Mouse (Mus musculus): ENCODE measurements around the gene Vwa8.

DNA sequence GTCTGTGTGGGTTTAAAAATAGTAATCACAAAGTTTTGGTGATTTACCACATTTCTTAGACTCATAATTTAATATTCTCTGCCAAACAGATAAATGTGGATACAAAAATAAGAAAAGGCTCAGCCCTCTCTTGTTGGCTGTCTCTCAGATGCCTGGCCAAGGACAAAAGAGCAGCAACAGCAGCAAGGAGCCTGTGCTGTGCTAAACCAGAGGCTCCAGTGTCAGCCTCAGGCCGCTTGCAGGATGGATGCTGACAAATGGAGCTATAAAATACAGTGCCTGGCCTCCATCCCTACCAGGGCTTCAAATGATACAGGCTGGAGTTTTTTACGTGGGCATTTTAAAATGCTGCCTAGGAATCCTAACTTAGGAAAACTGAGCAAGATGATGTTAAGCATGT is 134.3 kb downstream of the Vwa8 start:
- TF ChIP-seq CTCF (conservative IDR thresholded peaks at IDR 0.05 in 1 of 2, IDR thresholded peaks at IDR 0.05 in 1 of 2; ENCODE audit: low read depth in 2 of 2, low read length in 2 of 2) (no peak), ZMIZ1 (IDR thresholded peaks at IDR 0.05; ENCODE audit: low read depth, low read length) (no peak), RAD21 (IDR thresholded peaks at IDR 0.05; ENCODE audit: low read depth, low read length) (no peak)

All from CH12.LX (cell line).